Mouse (Mus musculus) olfactory bulb, adult 2 months (tissue): Measurements from ENCODE around the gene Atp8a2.

Source experiments
- CTCF ChIP-seq: fragments of 200-500 bp; IDR thresholded peaks from 2 replicates; pipeline ENCODE4 v1.5.1; 2012; ENCODE audit warnings: low read depth, mild to moderate bottlenecking, low read length, moderate library complexity; ENCODE audit not compliant: insufficient read depth
- POLR2A ChIP-seq: fragments of 200-500 bp; IDR thresholded peaks from 2 replicates; pipeline ENCODE4 v1.6.1; 2012; ENCODE audit warnings: mild to moderate bottlenecking, low read depth, low read length, moderate library complexity; ENCODE audit not compliant: insufficient read depth

DNA sequence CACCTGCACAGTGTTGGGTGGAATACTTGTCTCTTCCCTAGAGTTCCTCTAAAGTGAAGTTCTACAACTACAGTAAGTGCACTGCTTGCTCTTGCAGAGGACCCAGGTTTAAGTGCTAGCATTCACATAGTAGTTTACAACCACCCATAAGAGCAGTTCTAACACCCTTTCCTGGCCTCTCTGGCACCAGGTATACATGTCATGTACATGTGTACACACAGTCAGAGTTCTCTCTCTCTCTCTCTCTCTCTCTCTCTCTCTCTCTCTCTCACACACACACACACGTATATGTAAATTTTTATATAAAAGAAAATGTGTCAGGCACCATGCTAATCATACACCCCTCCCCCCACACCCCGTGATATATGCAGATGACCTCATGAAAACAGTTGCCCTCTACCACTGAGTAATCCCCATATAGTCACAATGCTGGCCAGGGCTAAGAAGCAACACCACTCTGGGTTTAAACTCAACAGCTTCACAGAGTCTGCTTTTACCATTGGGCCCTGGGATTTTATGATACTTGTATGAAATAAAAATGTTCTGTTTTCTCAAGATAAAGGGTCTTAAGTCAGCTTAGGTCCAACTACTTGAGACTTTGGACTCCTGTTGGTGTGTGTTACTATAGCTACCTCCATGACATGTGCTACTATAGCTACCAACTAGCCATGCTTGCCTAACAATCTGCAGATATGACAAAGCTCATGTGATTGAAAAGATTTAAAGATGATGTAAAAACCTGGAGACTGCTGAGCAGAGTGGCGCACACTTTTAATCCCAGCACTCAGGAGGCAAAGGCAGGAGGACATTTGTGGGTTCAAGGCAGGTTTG lies 487.3 kb downstream of the Atp8a2 start:
- TF ChIP-seq POLR2A (no peak), CTCF (no peak)
